Mouse (Mus musculus) embryonic facial prominence, embryonic 11.5 days (tissue): ENCODE measurements around the gene Glud1. TPM values are rescaled to one million over a fixed set of nuclear protein-coding genes. Genes with fewer than 3 reads are reported as not detected.
"Not testable (repeated sequence)": the region's sequence is repeated elsewhere in the genome, so short reads cannot be mapped to it uniquely, and the experiment has no call there.

Experiments
- ATAC-seq: fragments of 200-750 bp; cut with Nextera tagmentation; replicated peaks from 2 replicates; pipeline ENCODE4 v1.8.0; 2017; ENCODE audit warnings: low read depth; ENCODE audit not compliant: insufficient number of reproducible peaks, low FRiP score, low TSS enrichment
- DNase-seq: peaks from one replicate; pipeline ENCODE4 v3.0.0-alpha.2; 2015; ENCODE audit warnings: low spot score
- H3K27ac ChIP-seq: fragments of 300-500 bp; sonication (generic); replicated peaks from 2 replicates; pipeline ENCODE4 v1.5.1; 2014; ENCODE audit warnings: mild to moderate bottlenecking, low read depth, low read length, control low read depth
- H3K27me3 ChIP-seq: fragments of 300-500 bp; sonication (generic); 2 replicates; pipeline ENCODE4 v1.6.1; 2014; ENCODE audit warnings: mild to moderate bottlenecking, low read length, moderate library complexity, mixed read lengths; ENCODE audit not compliant: control insufficient read depth, insufficient read depth
- H3K36me3 ChIP-seq: fragments of 300-500 bp; sonication (generic); replicated peaks from 2 replicates; pipeline ENCODE4 v1.6.1; 2014; ENCODE audit warnings: low read depth, mild to moderate bottlenecking, low read length, moderate library complexity, mixed read lengths; ENCODE audit not compliant: control insufficient read depth, insufficient read depth
- H3K4me1 ChIP-seq: fragments of 300-500 bp; sonication (generic); 2 replicates; pipeline ENCODE4 v1.6.1; 2014; ENCODE audit warnings: low read length, mixed read lengths; ENCODE audit not compliant: control insufficient read depth, insufficient read depth
- H3K4me2 ChIP-seq: fragments of 300-500 bp; sonication (generic); 2 replicates; pipeline ENCODE4 v1.6.1; 2014; ENCODE audit warnings: low read depth, mild to moderate bottlenecking, control low read depth, low read length, moderate library complexity
- H3K4me3 ChIP-seq: fragments of 300-500 bp; sonication (generic); 2 replicates; pipeline ENCODE4 v1.5.1; 2014; ENCODE audit warnings: low read depth, low read length, control low read depth
- H3K9ac ChIP-seq: fragments of 300-500 bp; sonication (generic); replicated peaks from 2 replicates; pipeline ENCODE4 v1.6.1; 2014; ENCODE audit warnings: mild to moderate bottlenecking, control low read depth, low read length
- H3K9me3 ChIP-seq: fragments of 300-500 bp; sonication (generic); replicated peaks from 2 replicates; pipeline ENCODE4 v1.6.1; 2016; ENCODE audit warnings: mild to moderate bottlenecking, low read length, inconsistent platforms, mixed read lengths; ENCODE audit not compliant: control insufficient read depth
- WGBS: fragments of 180-500 bp; shearing (Covaris S2); extraction: QIAGEN DNeasy Blood & Tissue Kit; methylation state at CpG from one replicate; pipeline ENCODE4 v1.1.7; 2014; 5-methylcytosine and 5-hydroxymethylcytosine counted together
- polyA plus RNA-seq: library from polyadenylated mRNA; unstranded; fragments of >200 nt; fragmentation: Nextera tagmentation; extraction: Ambion mirVana; gene quantifications from 2 replicates; pipeline ENCODE4 v1.2.1, GENCODE M21; 2014

Gene Glud1
- polyA plus RNA-seq, 1 experiment from 2014 or later, result 97.2 TPM

GRCm38 (mm10) chr14:34314383-34314782 lies 3.9 kb downstream of the Glud1 start:
- not testable (repeated sequence) for H3K9ac ChIP-seq, DNase-seq, H3K4me1 ChIP-seq, H3K4me2 ChIP-seq, ATAC-seq, H3K9me3 ChIP-seq, H3K36me3 ChIP-seq, H3K27me3 ChIP-seq, H3K27ac ChIP-seq, H3K4me3 ChIP-seq
- 92% methylated on average over 8 of the region's 8 CpGs for WGBS

GRCm38 (mm10) chr14:34314796-34315195 lies 4.3 kb downstream of the Glud1 start:
- Histone ChIP-seq H3K4me3 (no peak overlapping the region), H3K4me1 (no peaks in the 10 kb centered on the region), H3K9ac (no peak overlapping the region), H3K9me3 (no peaks in the 10 kb centered on the region), H3K27me3 (no peaks in the 10 kb centered on the region), H3K36me3 (no peaks in the 10 kb centered on the region), H3K4me2 (no peak overlapping the region), H3K27ac (no peak overlapping the region)
- 93% methylated on average over 3 of the region's 3 CpGs for WGBS
- ATAC-seq (no peak), DNase-seq (no peak)

- no peaks in the 10 kb centered on the region for H3K9me3 ChIP-seq
- H3K36me3 ChIP-seq, result no peaks in the 10 kb centered on the region
- ATAC-seq, result no peak
- no peak for DNase-seq
- H3K9ac ChIP-seq, result no peak overlapping the region
- no peak overlapping the region for H3K27ac ChIP-seq
- no peak overlapping the region for H3K4me2 ChIP-seq
- H3K4me3 ChIP-seq, result no peak overlapping the region
- no peaks in the 10 kb centered on the region for H3K4me1 ChIP-seq
- WGBS, result 92% methylated on average over 2 of the region's 2 CpGs
- no peaks in the 10 kb centered on the region for H3K27me3 ChIP-seq
These were observed 5.8 kb downstream of the Glud1 start for GRCm38 (mm10) chr14:34316346-34316745.

- H3K9me3 ChIP-seq, result no peaks in the 10 kb centered on the region
- 92% methylated on average over 3 of the region's 3 CpGs for WGBS
- no peak overlapping the region for H3K4me2 ChIP-seq
- no peaks in the 10 kb centered on the region for H3K36me3 ChIP-seq
- no peak overlapping the region for H3K9ac ChIP-seq
- H3K4me1 ChIP-seq, result no peaks in the 10 kb centered on the region
- ATAC-seq (no peak), DNase-seq (no peak)
- H3K27ac ChIP-seq, result no peak overlapping the region
- H3K4me3 ChIP-seq, result no peak overlapping the region
- no peaks in the 10 kb centered on the region for H3K27me3 ChIP-seq
These were observed 6.9 kb downstream of the Glud1 start for GRCm38 (mm10) chr14:34317431-34317830.

- H3K9ac ChIP-seq, result no peak overlapping the region
- no peaks in the 10 kb centered on the region for H3K27me3 ChIP-seq
- no peak for ATAC-seq
- no peaks in the 10 kb centered on the region for H3K4me1 ChIP-seq
- H3K4me2 ChIP-seq, result no peak overlapping the region
- H3K36me3 ChIP-seq, result no peaks in the 10 kb centered on the region
- H3K4me3 ChIP-seq, result no peak overlapping the region
- no peak overlapping the region for H3K27ac ChIP-seq
- no peaks in the 10 kb centered on the region for H3K9me3 ChIP-seq
- DNase-seq, result no peak
These were observed 7.6 kb downstream of the Glud1 start for GRCm38 (mm10) chr14:34318113-34318512.

GRCm38 (mm10) chr14:34323576-34324085 lies 13.1 kb downstream of the Glud1 start:
- Histone ChIP-seq H3K27me3 (no peaks in the 10 kb centered on the region), H3K9ac (no peak overlapping the region), H3K36me3 (peaks cover 2% of the 10 kb centered on the region; the same call in 1 of the 2 replicates), H3K27ac (no peak overlapping the region), H3K4me2 (no peak overlapping the region), H3K4me3 (no peak overlapping the region), H3K9me3 (no peaks in the 10 kb centered on the region), H3K4me1 (no peaks in the 10 kb centered on the region)
- ATAC-seq (no peak), DNase-seq (no peak)
- WGBS, result 95% methylated on average over 5 of the region's 5 CpGs

GRCm38 (mm10) chr14:34326606-34327005 lies 16.1 kb downstream of the Glud1 start:
- no peaks in the 10 kb centered on the region for H3K9me3 ChIP-seq
- ATAC-seq (no peak), DNase-seq (no peak)
- peaks cover 4% of the 10 kb centered on the region; the same call in 1 of the 2 replicates for H3K36me3 ChIP-seq
- no peak overlapping the region for H3K4me2 ChIP-seq
- 89% methylated on average over 3 of the region's 3 CpGs for WGBS
- H3K4me3 ChIP-seq, result no peak overlapping the region
- H3K9ac ChIP-seq, result no peak overlapping the region
- no peaks in the 10 kb centered on the region for H3K27me3 ChIP-seq
- no peaks in the 10 kb centered on the region for H3K4me1 ChIP-seq
- H3K27ac ChIP-seq, result no peak overlapping the region

GRCm38 (mm10) chr14:34327618-34328017 lies 17.1 kb downstream of the Glud1 start:
- H3K27me3 ChIP-seq, result no peaks in the 10 kb centered on the region
- H3K4me2 ChIP-seq, result no peak overlapping the region
- peaks cover 4% of the 10 kb centered on the region; the same call in 1 of the 2 replicates for H3K36me3 ChIP-seq
- no peaks in the 10 kb centered on the region for H3K9me3 ChIP-seq
- H3K4me3 ChIP-seq, result no peak overlapping the region
- H3K9ac ChIP-seq, result no peak overlapping the region
- H3K27ac ChIP-seq, result no peak overlapping the region
- DNase-seq, result no peak
- ATAC-seq, result no peak
- WGBS, result 94% methylated on average over 1 of the region's 1 CpGs
- no peaks in the 10 kb centered on the region for H3K4me1 ChIP-seq
